Mouse (Mus musculus) liver, adult 2 months (tissue): ENCODE data around the gene Wdr44.

ENCODE experiments used
- CTCF ChIP-seq: fragments of 200-500 bp; IDR thresholded peaks from 2 replicates; pipeline ENCODE4 v1.5.1; 2011; ENCODE audit warnings: low read depth, low read length, control low read depth
- POLR2A ChIP-seq: fragments of 200-500 bp; IDR thresholded peaks from 2 replicates; pipeline ENCODE4 v1.6.1; 2011; ENCODE audit warnings: low read length, control low read depth; ENCODE audit not compliant: insufficient read depth; ENCODE audit errors: extremely low read depth

GRCm38 (mm10) chrX:23694588-23694987, 1.7 kb downstream of the Wdr44 start:
- TF ChIP-seq CTCF (no peak), POLR2A (no peak)
